Mouse (Mus musculus): ENCODE measurements at regions not wholly inside any gene's neighbourhood (a gene's known extent, or its start where the extent isn't known, plus 50 kb on each side); places are given as distances from the start of the nearest gene placed in this dataset.

GRCm38 (mm10) chr13:16100253-16100652 lies 88.6 kb downstream of the Inhba start:
- in situ Hi-C loops (cut with MboI; ENCODE audit: unreplicated experiment in 2 of 2), result no loop called here

GRCm38 (mm10) chr13:16114837-16115236 lies 103.2 kb downstream of the Inhba start:
- in situ Hi-C loops (cut with MboI; ENCODE audit: unreplicated experiment in 2 of 2), result no loop called here

- in situ Hi-C loops (cut with MboI; ENCODE audit: unreplicated experiment in 2 of 2), result no loop called here
These were observed 135.0 kb downstream of the Inhba start for GRCm38 (mm10) chr13:16146686-16147085.

GRCm38 (mm10) chr13:16154926-16155325 lies 143.3 kb downstream of the Inhba start:
- in situ Hi-C loops (cut with MboI; ENCODE audit: unreplicated experiment in 2 of 2), result no loop called here

- in situ Hi-C loops (cut with MboI; ENCODE audit: unreplicated experiment in 2 of 2), result no loop called here
These were observed 153.7 kb downstream of the Inhba start for GRCm38 (mm10) chr13:16165204-16165894.

- in situ Hi-C loops (cut with MboI; ENCODE audit: unreplicated experiment in 2 of 2), result no loop called here
These were observed 185.0 kb downstream of the Inhba start for GRCm38 (mm10) chr13:16196692-16197091.

- in situ Hi-C loops (cut with MboI; ENCODE audit: unreplicated experiment in 2 of 2), result no loop called here
These were observed 188.4 kb downstream of the Inhba start for GRCm38 (mm10) chr13:16200046-16200445.

- in situ Hi-C loops (cut with MboI; ENCODE audit: unreplicated experiment in 2 of 2), result no loop called here
These were observed 191.5 kb downstream of the Inhba start for GRCm38 (mm10) chr13:16203147-16203546.

GRCm38 (mm10) chr13:16204097-16204496 lies 192.4 kb downstream of the Inhba start:
- in situ Hi-C loops (cut with MboI; ENCODE audit: unreplicated experiment in 2 of 2), result no loop called here

GRCm38 (mm10) chr13:16211482-16211881 lies 199.8 kb downstream of the Inhba start:
- in situ Hi-C loops (cut with MboI; ENCODE audit: unreplicated experiment in 2 of 2), result no loop called here

GRCm38 (mm10) chr13:16219877-16220276 lies 208.2 kb downstream of the Inhba start:
- in situ Hi-C loops (cut with MboI; ENCODE audit: unreplicated experiment in 2 of 2), result no loop called here

GRCm38 (mm10) chr13:16222942-16223600 lies 211.4 kb downstream of the Inhba start:
- in situ Hi-C loops (cut with MboI; ENCODE audit: unreplicated experiment in 2 of 2), result no loop called here

GRCm38 (mm10) chr13:16261145-16261544 lies 249.5 kb downstream of the Inhba start:
- in situ Hi-C loops (cut with MboI; ENCODE audit: unreplicated experiment in 2 of 2), result loop anchor here in 1 of 2 experiments (25.0 kb wide), 1 partner anchor 1649 kb away; the partner anchor contains the start of genes Mrpl32 and Psma2

GRCm38 (mm10) chr13:16279974-16280373 lies 268.3 kb downstream of the Inhba start:
- in situ Hi-C loops (cut with MboI; ENCODE audit: unreplicated experiment in 2 of 2), result no loop called here

- in situ Hi-C loops (cut with MboI; ENCODE audit: unreplicated experiment in 2 of 2), result no loop called here
These were observed 269.1 kb downstream of the Inhba start for GRCm38 (mm10) chr13:16280742-16281141.

GRCm38 (mm10) chr13:16281777-16282176 lies 270.1 kb downstream of the Inhba start:
- in situ Hi-C loops (cut with MboI; ENCODE audit: unreplicated experiment in 2 of 2), result no loop called here

GRCm38 (mm10) chr13:16282230-16282629 lies 270.6 kb downstream of the Inhba start:
- in situ Hi-C loops (cut with MboI; ENCODE audit: unreplicated experiment in 2 of 2), result no loop called here

GRCm38 (mm10) chr13:16283336-16283735 lies 271.7 kb downstream of the Inhba start:
- in situ Hi-C loops (cut with MboI; ENCODE audit: unreplicated experiment in 2 of 2), result no loop called here

GRCm38 (mm10) chr13:16289633-16290032 lies 278.0 kb downstream of the Inhba start:
- in situ Hi-C loops (cut with MboI; ENCODE audit: unreplicated experiment in 2 of 2), result no loop called here

- in situ Hi-C loops (cut with MboI; ENCODE audit: unreplicated experiment in 2 of 2), result no loop called here
These were observed 279.1 kb downstream of the Inhba start for GRCm38 (mm10) chr13:16290784-16291183.

GRCm38 (mm10) chr13:16291661-16292291 lies 280.1 kb downstream of the Inhba start:
- in situ Hi-C loops (cut with MboI; ENCODE audit: unreplicated experiment in 2 of 2), result no loop called here

- in situ Hi-C loops (cut with MboI; ENCODE audit: unreplicated experiment in 2 of 2), result no loop called here
These were observed 288.1 kb downstream of the Inhba start for GRCm38 (mm10) chr13:16299756-16300155.

All from v-Abl transformed pro-B cells (cell line).